Mouse (Mus musculus) heart, embryonic 16.5 days (tissue): ENCODE results near the gene Pop7. TPM values are rescaled to one million over a fixed set of nuclear protein-coding genes. Genes with fewer than 3 reads are reported as not detected.

Source experiments
- ATAC-seq: fragments of 200-750 bp; cut with Nextera tagmentation; replicated peaks from 2 replicates; pipeline ENCODE4 v1.8.0; 2017; ENCODE audit warnings: moderate number of reproducible peaks; ENCODE audit not compliant: insufficient read depth, low FRiP score; ENCODE audit errors: extremely low read depth
- H3K27ac ChIP-seq: fragments of 300-500 bp; sonication (generic); 2 replicates; pipeline ENCODE4 v1.5.1; 2014; ENCODE audit warnings: mild to moderate bottlenecking, low read length, control low read depth, moderate library complexity
- H3K27me3 ChIP-seq: fragments of 300-500 bp; sonication (generic); 2 replicates; pipeline ENCODE4 v1.6.1; 2014; ENCODE audit warnings: low read length, mixed read lengths; ENCODE audit not compliant: control insufficient read depth, insufficient read depth
- H3K36me3 ChIP-seq: fragments of 300-500 bp; sonication (generic); 2 replicates; pipeline ENCODE4 v1.6.1; 2014; ENCODE audit not compliant: control insufficient read depth, insufficient read depth
- H3K4me1 ChIP-seq: fragments of 300-500 bp; sonication (generic); 2 replicates; pipeline ENCODE4 v1.6.1; 2014; ENCODE audit warnings: low read length, mixed read lengths; ENCODE audit not compliant: control insufficient read depth, insufficient read depth
- H3K4me2 ChIP-seq: fragments of 300-500 bp; sonication (generic); 2 replicates; pipeline ENCODE4 v1.6.1; 2014; ENCODE audit warnings: low read depth, mild to moderate bottlenecking, control low read depth, low read length
- H3K4me3 ChIP-seq: fragments of 300-500 bp; sonication (generic); 2 replicates; pipeline ENCODE4 v1.5.1; 2014; ENCODE audit warnings: mild to moderate bottlenecking, control low read depth, low read length
- H3K9ac ChIP-seq: fragments of 300-500 bp; sonication (generic); 2 replicates; pipeline ENCODE4 v1.6.1; 2014; ENCODE audit warnings: low read length, control low read depth
- H3K9me3 ChIP-seq: fragments of 300-500 bp; sonication (generic); replicated peaks from 2 replicates; pipeline ENCODE4 v1.6.1; 2016; ENCODE audit warnings: low read length; ENCODE audit not compliant: control insufficient read depth
- WGBS: fragments of 180-500 bp; shearing (Covaris S2); extraction: QIAGEN DNeasy Blood & Tissue Kit; methylation state at CpG from one replicate; pipeline ENCODE4 v1.1.7; 2014; 5-methylcytosine and 5-hydroxymethylcytosine counted together
- polyA plus RNA-seq: library from polyadenylated mRNA; unstranded; fragments of >200 nt; fragmentation: Nextera tagmentation; extraction: Ambion mirVana; gene quantifications from 2 replicates; pipeline ENCODE4 v1.2.1, GENCODE M21; 2015

Gene Pop7
- polyA plus RNA-seq, 1 experiment from 2014 or later: 43.3 TPM

DNA sequence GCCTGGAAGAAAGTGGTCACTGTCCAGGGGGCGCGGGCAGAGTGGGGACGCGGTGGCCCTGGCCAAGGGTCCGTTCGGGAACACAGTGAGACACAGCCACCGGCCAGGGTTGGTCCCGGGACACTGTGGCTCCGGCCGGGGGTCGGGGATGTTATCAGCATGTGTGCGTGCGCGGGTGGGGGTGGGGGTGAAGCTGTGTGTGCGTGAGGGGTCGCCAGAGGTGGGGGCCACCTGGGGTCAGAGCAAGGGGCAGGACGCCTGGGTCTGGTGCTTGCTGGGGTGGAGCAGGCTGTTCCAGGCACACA lies 16.5 kb downstream of the Pop7 start:
- peaks cover 6% of the 10 kb centered on the region for H3K4me1 ChIP-seq
- peaks cover 5% of the 10 kb centered on the region for H3K9me3 ChIP-seq
- H3K4me2 ChIP-seq: peak overlapping the region; percentile 42; the same call in 1 of the 2 replicates
- no peak overlapping the region for H3K27ac ChIP-seq
- no peak for ATAC-seq
- no peak overlapping the region for H3K9ac ChIP-seq
- H3K36me3 ChIP-seq: no peaks in the 10 kb centered on the region
- 5% methylated on average over 17 of the region's 17 CpGs for WGBS
- 0 out of 2 replicates have a peak overlapping the region, but pooled peaks have one; percentile 13 for H3K4me3 ChIP-seq
- H3K27me3 ChIP-seq: peaks cover 36% of the 10 kb centered on the region

DNA sequence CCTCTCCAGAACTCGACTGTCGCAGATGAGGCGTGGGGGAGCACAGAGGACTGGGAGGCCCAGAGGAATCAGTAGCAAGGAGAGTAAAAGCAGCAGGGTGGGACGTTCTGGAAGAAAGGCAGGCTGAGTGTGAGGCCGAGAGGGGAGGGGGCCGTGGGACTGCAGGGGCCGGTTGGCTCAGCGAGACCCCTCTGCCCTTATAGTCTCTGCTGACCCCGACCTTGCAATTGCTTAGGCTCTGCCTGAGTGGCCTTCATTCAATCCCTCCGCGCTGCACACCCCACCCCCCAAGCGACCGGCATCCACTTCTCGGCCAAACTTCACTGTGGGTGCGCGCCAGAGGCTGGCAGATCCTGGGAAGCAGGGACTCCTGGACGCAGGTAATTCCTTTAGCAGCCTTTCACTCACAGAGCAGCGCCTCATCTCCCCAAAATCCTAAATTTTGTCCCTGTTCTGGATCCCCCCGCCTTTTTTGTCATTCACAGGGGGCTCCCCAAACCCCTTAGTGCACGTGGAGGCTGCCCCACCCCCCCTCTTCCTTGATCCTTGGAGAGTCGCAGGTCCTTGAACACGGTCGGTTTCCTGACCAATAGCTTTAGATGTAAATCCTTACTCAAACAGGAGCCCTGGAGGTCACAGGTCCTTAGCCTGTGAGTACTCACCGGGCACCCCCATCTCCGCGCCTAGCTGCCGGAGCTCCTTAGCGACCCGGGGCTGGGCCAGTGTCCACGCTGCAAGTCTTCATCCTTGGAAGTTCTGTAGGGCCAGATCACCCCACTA lies 17.1 kb downstream of the Pop7 start:
- Histone ChIP-seq H3K9ac (no peak overlapping the region), H3K4me3 (0 out of 2 replicates have a peak overlapping the region, but pooled peaks have one; percentile 13), H3K4me1 (peaks cover 6% of the 10 kb centered on the region), H3K4me2 (peak overlapping the region; percentile 42; the same call in 1 of the 2 replicates), H3K36me3 (no peaks in the 10 kb centered on the region), H3K9me3 (peaks cover 5% of the 10 kb centered on the region), H3K27me3 (peaks cover 36% of the 10 kb centered on the region), H3K27ac (no peak overlapping the region)
- 9% methylated on average over 30 of the region's 30 CpGs for WGBS
- ATAC-seq: no peak

DNA sequence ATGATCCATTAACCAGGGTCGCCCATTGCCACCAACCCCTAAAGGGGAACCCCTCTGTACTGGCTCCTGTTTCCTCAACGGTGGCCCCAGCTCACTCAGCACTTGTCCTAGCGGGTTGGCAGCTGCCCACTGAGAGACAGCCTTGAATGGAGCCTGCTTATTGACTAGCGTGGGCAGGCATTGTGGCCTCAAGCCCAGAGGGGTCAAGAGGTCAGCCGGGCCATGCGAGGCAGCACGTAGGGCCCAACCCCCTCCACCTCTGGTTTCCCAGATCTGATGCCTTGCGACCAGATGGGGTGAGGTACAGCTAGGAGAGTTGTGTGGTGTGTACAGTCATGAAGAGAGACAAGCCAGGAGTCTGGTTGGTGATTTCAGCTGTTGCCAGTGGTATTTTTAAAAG lies 20.4 kb downstream of the Pop7 start:
- ATAC-seq: no peak
- Histone ChIP-seq H3K36me3 (no peaks in the 10 kb centered on the region), H3K4me3 (no peak overlapping the region), H3K9me3 (no peaks in the 10 kb centered on the region), H3K27ac (no peak overlapping the region), H3K4me1 (peaks cover 6% of the 10 kb centered on the region), H3K27me3 (peaks cover 30% of the 10 kb centered on the region), H3K9ac (no peak overlapping the region), H3K4me2 (no peak overlapping the region)
- 45% methylated on average over 8 of the region's 8 CpGs for WGBS

DNA sequence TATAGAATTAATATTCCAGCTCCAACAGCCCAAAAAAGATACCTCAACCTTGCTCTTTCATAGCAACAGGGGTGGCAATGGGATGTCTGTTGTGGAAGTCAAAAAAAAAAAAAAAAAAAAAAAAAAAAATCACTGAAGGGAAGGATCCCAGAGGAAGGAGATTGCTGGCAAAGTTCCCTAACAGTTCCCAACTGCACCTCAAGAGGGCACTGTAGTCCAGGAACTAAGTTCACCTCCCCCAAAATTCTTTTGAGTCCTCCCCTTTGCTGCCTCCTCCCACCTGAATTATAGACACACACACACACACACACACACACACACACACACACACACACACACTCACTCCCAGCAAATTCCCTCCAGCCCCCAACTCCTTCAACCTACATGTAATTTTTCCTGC lies 21.2 kb downstream of the Pop7 start:
- Histone ChIP-seq H3K9ac (no peak overlapping the region), H3K36me3 (no peaks in the 10 kb centered on the region), H3K4me2 (no peak overlapping the region), H3K4me1 (peaks cover 6% of the 10 kb centered on the region), H3K27ac (no peak overlapping the region), H3K9me3 (no peaks in the 10 kb centered on the region), H3K4me3 (no peak overlapping the region), H3K27me3 (peaks cover 22% of the 10 kb centered on the region)
- ATAC-seq: no peak

DNA sequence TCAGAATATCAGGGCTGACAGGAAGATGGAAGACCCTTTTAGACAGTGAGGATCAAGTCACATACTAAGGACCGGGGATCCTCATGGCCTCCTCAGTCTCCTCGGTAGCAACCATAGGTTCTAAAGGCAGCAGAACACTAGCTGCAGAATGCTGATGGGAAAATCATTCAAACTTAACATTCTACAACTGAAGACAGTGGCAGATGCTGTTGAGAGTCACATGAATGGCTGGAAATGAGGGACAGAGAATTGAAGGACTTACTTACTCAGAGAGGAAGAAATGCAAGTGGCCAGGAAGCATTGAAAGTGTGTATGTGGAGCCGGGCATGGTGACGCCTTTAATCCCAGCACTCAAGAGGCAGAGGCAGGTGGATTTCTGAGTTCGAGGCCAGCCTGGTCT lies 25.4 kb downstream of the Pop7 start, which contains the start of gene Zan:
Zan (minus strand) TSS at position 101 of the 400 bp plus-strand sequence.
- no peaks in the 10 kb centered on the region for H3K27me3 ChIP-seq
- no peaks in the 10 kb centered on the region for H3K9me3 ChIP-seq
- H3K27ac ChIP-seq: no peak within 1 kb of the TSS
- H3K4me3 ChIP-seq: no peak within 1 kb of the TSS
- WGBS: 69% methylated on average over 5 of the region's 5 CpGs
- no peaks in the 10 kb centered on the region for H3K4me1 ChIP-seq
- ATAC-seq: no peak
- H3K9ac ChIP-seq: no peak within 1 kb of the TSS
- H3K4me2 ChIP-seq: no peak within 1 kb of the TSS
- no peaks in the 10 kb centered on the region for H3K36me3 ChIP-seq

DNA sequence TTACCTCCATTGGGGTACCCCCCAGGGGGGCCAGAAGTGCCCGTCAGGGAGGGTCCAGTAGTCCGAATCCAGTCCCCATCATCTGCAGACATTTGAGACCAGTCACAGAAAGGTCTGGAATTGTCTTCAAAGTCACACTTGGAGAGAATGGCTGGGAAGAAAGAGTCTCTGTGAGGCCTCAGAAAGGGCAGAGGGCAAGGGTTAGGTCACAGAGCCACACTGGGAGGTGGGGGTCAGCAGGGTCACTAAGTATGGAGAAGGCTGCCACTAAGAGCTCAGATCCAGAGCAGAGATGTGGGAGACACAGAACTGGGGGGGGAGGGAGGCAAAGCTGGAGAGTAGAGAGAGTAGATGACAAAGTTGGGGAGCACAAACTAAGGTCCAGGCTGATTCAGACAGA lies 28.0 kb downstream of the Pop7 start:
- no peaks in the 10 kb centered on the region for H3K4me1 ChIP-seq
- H3K4me2 ChIP-seq: no peak overlapping the region
- H3K4me3 ChIP-seq: no peak overlapping the region
- no peak overlapping the region for H3K27ac ChIP-seq
- no peaks in the 10 kb centered on the region for H3K36me3 ChIP-seq
- H3K9ac ChIP-seq: no peak overlapping the region
- no peaks in the 10 kb centered on the region for H3K9me3 ChIP-seq
- WGBS: 47% methylated on average over 2 of the region's 2 CpGs
- H3K27me3 ChIP-seq: no peaks in the 10 kb centered on the region
- no peak for ATAC-seq

DNA sequence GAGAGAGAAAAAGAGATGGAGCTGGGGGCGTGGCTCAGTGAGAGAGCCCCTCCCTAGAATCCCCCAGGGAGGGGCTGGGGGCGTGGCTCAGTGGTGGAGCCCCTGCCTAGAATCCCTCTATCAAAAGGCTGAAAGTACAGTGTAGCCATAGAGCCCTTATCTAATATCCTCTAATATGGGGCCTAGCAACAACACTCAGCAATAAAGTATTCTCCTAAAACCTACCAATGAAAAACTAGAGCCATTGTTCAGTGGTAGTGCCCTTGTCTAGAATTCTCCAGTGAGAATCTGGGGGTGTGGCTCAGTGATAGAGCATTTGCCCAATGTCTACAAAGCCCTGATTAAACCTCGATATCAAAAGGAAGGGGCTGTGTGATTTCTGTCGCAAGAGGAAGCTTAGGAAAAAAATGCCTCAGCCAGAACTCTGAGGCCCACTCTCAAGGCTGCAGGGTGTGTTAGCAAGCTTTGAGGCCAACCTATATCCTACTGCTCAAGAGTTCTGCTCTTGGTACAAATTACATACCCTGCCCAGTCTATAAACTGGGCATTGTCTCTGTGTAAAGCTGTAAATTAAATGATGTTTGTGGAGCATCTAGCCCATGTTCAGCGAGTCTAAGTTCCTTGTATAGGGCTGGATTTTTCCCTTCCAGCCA lies 29.9 kb downstream of the Pop7 start:
- no peak overlapping the region for H3K27ac ChIP-seq
- no peaks in the 10 kb centered on the region for H3K9me3 ChIP-seq
- WGBS: 53% methylated on average over 5 of the region's 5 CpGs
- H3K9ac ChIP-seq: no peak overlapping the region
- no peaks in the 10 kb centered on the region for H3K36me3 ChIP-seq
- H3K4me1 ChIP-seq: no peaks in the 10 kb centered on the region
- H3K27me3 ChIP-seq: no peaks in the 10 kb centered on the region
- H3K4me2 ChIP-seq: no peak overlapping the region
- H3K4me3 ChIP-seq: no peak overlapping the region
- peak; percentile 69 for ATAC-seq

DNA sequence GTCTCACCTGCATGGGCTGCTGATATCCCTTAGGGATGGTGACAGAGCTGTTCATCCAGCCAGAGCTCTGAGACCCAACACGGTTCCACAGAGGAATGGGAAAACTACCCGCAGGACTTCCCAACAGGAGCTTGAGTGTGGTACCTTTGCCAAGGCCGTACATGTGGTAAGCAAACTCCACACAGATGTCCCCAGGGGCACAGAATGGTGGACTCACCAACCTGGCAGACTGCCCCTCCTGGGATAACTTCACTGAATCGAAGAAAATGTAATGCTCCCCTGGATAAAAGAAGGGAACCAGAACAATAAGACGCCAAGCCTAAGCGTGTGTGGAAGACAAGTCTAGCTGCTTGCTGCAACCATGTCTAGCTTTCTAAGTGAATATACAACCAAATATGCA lies 35.4 kb downstream of the Pop7 start:
- 91% methylated on average over 6 of the region's 6 CpGs for WGBS
- Histone ChIP-seq H3K27me3 (no peaks in the 10 kb centered on the region; the same call in 1 of the 2 replicates), H3K9ac (no peak overlapping the region), H3K4me3 (no peak overlapping the region), H3K27ac (no peak overlapping the region), H3K4me2 (no peak overlapping the region), H3K36me3 (no peaks in the 10 kb centered on the region), H3K4me1 (no peaks in the 10 kb centered on the region), H3K9me3 (no peaks in the 10 kb centered on the region)
- no peak for ATAC-seq

DNA sequence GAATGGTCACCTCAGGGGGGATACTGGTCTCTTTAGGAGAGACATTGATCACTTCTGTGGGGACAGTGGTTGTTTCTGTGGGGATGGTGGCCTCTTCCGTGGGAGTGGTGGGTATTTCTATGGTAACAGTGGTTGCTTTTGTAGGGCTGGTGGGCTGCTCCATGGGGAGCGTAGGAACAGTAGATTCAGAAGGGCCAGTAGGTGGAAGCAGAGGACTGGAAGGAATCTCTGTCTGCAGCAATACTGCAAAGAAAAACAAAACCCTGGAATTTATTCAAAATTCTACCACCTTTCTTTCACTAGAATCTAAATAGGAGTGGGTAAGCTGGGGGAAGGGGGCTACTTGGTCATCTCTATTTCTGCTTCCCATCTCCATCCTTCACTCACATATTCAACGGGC lies 37.3 kb downstream of the Pop7 start:
- 49% methylated on average over 3 of the region's 3 CpGs for WGBS
- H3K4me1 ChIP-seq: no peaks in the 10 kb centered on the region
- no peak for ATAC-seq

More for the DNA sequence above, 37.3 kb downstream of the Pop7 start:
- H3K9ac ChIP-seq: no peak overlapping the region
- no peaks in the 10 kb centered on the region; the same call in 1 of the 2 replicates for H3K27me3 ChIP-seq
- H3K36me3 ChIP-seq: no peaks in the 10 kb centered on the region
- H3K4me2 ChIP-seq: no peak overlapping the region
- no peaks in the 10 kb centered on the region for H3K9me3 ChIP-seq
- H3K27ac ChIP-seq: no peak overlapping the region
- no peak overlapping the region for H3K4me3 ChIP-seq
